Mouse (Mus musculus): ENCODE measurements around the gene Ly6g6c. TPM values are rescaled to one million over a fixed set of nuclear protein-coding genes. Genes with fewer than 3 reads are reported as not detected.

Ly6g6c gene
- total RNA-seq, 1 experiment from 2014 or later, result not detected

DNA sequence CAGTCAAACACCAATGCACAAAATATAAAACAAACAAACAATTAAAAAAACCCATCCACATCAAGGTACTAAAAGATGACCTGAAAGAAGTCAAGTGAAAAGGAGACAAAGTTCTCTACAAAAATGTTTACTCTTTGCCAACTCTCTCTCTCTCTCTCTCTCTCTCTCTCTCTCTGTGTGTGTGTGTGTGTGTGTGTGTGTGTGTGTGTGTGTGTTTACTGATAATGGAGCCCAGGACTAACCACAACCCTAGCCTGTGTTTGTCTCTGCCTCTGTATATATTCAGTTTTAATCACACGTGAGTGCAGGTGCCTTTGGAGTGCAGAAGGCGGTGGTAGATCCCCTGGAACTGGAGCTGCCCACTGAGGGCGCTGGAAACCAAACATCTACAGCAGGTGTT lies 8.1 kb upstream of the Ly6g6c start:
- no peak for DNase-seq

DNA sequence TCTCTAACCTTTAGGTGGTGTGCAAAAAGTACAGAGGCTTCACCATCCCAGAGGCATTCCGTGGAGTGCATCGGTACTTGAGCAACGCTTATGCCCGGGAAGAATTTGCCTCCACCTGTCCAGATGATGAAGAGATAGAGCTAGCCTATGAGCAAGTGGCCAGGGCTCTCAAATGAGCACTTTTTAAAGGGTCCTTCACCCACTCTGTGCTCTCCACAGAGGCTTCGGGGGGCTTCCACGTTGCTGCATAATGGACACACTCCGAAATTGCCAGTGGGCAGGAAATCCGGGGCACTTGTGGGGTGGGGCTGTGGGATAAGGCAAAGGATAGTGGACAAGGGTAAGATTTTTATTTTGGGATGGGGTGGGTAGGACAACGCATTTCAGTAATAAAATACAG lies 6.9 kb upstream of the Ly6g6c start:
- no peak for DNase-seq

DNA sequence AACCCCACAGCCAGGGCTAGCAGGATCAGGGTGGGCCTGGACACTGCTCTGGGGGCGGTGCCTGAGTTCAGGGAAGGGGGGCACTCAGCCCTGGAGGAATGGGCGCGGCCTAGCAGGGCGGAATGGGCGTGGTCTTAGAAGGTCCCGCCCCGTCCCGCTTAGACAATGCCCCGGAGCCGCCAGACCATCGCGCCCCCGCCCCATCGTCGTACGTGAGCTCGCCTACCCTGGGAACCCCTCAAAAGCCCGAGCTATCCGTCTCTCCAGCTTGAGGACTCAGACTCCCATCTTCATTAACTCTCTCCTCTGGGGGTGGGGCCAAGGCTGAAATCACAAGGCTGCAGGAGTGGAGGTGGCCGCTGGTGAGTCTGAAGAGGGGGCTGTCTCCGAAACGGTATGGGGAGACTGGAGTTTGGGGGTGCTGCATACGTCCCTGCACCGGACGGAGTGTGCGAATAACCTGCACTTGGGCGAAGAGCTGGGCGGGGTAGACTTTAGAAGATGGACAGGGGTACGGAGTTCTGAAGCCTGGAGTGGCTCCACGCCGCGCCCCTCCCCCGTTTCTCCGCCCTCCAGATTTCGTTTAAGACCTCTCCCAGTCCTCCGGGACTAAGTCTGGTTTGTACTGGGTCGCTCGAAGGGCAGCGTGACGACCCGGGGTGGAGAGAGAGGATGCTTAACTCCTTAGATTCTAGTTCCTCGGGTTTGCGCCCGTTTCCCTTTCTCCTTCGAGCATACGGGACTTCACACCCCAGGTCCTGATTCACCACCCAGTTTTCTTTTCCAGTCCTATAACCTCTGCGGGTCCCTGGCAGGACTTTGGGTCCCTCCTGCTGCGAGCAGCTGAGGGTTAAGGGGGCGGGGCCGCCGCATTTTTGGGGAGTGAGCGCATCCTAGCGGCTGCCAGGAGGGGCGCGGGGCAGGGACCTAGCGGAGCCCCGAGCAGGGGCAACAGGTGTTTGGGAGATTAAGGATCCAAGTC lies 6.0 kb upstream of the Ly6g6c start, which contains the start of gene Ddah2:
Gene Ddah2, plus strand, starts transcription at position 125 of the 982 bp plus-strand sequence.
- DNase-seq, result peak; percentile 91

DNA sequence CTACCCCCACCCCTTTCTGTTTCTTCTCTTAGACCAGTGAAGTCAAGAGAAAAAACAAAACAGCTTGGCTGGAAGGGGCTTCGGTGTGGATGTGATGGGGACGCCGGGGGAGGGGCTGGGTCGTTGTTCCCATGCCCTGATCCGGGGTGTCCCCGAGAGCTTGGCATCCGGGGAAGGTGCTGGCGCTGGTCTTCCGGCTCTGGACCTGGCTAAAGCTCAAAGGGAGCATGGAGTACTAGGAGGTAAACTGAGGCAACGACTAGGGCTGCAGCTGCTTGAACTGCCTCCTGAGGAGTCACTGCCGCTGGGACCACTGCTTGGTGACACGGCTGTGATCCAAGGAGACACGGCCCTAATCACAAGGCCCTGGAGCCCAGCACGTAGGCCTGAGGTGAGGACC lies 5.1 kb upstream of the Ly6g6c start:
- DNase-seq, result no peak

DNA sequence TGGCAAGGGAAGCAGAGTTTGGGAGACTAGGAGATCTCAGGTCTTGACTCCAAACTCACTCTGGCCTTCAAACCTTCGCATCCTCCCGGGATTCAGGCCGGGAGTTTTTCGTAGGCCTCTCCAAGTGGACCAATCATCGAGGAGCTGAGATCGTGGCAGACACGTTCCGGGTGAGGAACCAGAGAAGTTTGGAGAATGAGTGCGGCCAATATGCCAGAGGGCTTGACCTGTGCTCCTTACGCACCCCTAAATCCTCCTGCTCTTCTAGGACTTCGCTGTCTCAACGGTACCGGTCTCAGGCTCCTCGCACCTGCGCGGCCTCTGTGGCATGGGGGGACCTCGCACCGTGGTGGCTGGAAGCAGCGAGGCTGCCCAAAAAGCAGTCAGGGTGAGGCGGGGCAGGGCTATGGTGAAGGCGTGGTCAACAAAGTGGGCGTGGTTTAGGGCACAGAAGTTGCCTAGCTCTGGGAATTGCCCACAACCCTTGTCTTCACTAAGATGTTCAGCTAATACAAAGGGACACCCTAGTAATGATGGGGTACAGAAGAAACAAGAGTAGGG lies 4.4 kb upstream of the Ly6g6c start:
- DNase-seq, result peak; percentile 33

DNA sequence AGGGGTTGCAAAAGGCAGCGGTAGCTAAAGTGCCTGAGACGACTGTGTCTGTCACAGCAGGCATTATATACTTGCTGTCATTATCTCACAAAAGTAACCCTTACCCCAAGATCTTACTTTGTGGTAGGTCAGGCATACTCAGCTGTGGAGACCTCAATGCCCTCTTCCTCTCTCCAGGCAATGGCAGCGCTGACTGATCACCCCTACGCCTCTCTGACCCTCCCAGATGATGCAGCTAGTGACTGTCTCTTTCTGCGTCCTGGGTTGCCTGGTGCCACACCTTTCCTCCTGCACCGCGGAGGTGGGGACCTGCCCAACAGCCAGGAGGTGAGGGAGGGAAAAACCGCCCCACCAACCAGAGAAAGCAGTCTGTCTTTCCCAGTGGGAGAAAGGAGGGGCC lies 3.9 kb upstream of the Ly6g6c start:
- DNase-seq, result no peak

DNA sequence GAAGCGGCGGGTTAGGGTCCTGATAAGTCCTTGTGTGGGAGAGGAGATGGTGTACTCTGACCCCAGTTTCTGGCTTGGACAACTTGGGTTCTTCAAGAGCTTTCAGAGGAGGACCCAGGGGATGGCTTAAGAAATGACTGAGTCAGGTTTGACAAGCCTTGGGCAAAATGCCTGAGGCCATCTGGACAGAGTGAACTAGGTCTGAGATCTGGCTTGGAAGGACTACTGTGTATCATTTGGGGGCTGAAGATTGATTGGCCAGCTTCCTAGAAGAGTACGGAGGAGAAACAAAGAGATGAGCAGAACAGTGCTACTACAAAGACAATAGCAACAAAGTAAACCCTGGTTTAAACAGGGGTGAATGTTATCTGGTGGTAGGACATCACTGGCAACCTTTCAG lies 1.7 kb upstream of the Ly6g6c start:
- peak; percentile 36 for DNase-seq

DNA sequence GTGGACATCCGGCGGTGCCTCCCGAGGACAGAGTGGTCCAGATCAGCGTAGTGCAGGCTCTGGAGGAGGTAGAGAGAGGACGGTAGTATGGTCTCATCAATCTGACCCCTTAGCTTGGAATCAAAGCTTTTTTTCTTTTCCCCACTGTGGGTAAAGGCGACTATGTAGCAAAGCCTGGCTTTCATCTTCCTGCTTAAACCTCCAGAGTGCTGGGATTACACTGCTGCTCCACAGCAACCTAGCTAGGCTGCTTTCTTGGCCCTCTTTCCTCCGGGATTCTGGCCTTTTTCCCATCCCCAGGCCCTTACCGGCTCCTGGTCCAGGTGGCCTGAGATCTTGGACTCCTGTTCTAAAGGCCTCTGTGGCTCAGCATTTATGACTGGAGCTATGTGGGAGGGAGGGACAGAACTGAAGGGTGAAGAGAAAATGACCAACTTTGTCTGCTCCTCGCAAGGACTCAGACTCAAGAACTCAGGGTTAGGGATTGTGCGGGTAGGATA lies 760 bp upstream of the Ly6g6c start:
- DNase-seq, result no peak

DNA sequence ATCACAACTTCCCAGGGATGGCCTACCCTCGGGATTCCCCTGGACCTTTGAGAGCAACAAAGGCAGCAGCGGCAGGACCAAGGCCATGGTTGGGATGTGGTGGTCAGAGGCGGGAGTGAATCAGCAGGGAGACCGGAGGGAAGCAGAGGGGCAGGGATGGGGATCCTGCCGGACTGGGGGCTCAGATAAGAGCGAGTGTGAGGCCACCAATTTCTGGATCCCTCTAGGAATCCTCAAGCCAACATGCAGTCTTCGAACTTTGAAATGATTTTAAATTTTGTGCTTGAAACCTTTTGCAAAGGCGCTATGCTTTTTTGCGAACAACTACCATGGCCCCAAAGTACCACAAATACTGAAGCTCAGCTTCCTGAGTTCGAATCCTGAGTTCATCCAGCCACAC lies 896 bp downstream of the Ly6g6c start, which contains the start of gene Mpig6b:
Gene Mpig6b, minus strand, starts transcription at position 101 of the 400 bp plus-strand sequence.
- DNase-seq, result no peak

DNA sequence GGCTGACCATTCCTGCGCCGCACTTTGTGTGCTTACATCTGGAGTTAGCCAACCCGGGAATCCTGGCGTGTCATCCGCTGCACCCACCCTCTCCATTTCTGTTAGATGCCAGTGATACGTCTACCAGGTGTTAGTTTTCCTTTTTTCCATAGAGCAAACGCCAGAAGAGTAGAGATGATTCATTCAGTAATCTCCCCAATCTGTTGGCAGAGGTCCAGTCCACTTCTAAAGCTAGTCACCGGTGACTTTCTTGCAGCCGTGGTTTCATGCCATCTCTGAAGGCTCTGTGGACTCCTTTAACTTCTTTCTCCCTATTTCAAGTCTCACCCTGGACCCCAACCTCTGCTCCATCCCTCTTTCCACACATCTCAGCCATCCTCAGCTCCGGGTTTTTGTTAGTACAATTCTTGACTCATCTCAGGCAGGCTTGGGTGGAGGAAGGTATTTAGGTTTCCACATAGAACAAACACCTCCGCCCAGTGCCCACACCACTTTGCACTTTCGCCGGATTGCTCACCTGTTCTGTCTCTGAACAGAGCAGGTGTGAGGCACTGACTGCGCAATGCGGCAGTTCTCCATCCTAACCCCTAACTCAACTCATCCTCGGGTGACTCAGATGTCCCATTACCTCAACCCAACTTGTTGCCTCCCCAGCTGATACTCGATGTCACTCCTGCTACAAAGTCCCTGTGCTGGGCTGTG lies 3.2 kb downstream of the Ly6g6c start:
- no peak for DNase-seq

DNA sequence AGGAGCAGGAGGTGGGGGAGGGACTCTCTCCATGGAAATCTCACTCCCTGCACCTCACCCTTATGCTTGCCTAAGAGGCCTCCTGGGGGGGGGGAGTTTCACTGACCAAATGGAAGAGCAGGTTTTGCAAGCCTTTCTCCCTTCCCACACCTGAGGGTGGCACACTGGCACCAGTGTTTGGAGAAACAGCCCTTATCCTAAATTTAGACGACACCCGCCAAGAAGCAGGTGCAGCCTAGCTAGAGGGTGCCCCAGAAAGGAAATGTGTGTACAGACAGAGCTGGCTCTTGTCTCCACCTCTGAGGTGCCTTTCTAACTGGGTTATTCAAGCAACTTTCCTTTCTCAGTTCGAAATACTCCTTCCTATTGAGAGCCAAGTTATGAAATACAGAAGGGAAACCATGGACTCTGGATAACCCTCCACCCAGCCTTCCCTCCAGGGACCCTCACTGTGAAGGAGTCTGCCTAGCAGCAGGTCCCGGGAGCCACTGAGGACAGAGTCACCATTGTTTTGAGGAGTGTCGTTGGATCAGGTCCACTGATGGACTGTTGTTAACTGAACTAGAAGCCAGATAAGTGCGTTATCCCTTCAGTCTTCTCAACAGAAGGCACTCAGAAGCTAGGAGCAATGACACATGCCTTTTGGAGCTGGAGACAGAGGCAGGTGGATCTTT lies 5.5 kb downstream of the Ly6g6c start:
- DNase-seq, result no peak

DNA sequence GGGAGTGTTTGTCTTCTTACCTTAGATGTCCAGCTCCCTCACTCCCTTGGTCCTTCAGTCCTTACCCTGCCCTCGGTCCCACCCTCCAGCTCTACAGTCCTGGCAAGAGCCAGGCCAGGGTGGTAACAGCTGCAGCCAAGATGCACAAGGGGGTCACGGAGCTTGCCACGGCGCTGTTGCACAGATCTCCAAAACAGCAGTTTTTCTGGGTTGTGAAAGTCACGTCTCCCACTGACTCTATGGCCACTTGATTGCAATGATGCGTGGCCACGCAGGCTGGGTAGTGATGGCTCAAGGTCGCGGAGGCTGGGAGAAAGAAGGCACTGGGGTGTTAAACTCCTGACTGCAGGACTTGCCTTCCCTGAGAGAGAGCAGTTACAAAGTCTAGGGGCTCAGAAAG lies 6.3 kb downstream of the Ly6g6c start:
- DNase-seq, result no peak

DNA sequence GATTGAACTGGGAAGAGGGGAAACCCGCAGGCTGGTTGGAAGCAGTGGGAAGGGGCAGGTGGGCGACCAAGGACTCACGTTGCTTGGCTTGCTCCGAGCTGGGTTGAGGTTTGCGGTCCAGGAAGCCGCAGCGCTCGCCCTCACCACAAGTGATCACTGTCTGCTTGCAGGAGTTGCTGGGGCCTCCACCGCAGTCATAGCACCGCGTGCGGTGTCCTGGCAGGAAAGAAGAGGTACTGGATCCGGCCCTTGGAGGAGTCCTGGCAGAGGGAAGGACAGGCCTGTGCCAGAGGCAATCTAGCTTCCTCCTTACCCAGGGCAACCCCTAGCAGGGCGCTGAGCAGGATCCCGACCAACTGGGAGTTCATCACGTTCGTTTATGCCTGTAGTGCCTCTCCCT lies 8.9 kb downstream of the Ly6g6c start:
- DNase-seq, result no peak

DNA sequence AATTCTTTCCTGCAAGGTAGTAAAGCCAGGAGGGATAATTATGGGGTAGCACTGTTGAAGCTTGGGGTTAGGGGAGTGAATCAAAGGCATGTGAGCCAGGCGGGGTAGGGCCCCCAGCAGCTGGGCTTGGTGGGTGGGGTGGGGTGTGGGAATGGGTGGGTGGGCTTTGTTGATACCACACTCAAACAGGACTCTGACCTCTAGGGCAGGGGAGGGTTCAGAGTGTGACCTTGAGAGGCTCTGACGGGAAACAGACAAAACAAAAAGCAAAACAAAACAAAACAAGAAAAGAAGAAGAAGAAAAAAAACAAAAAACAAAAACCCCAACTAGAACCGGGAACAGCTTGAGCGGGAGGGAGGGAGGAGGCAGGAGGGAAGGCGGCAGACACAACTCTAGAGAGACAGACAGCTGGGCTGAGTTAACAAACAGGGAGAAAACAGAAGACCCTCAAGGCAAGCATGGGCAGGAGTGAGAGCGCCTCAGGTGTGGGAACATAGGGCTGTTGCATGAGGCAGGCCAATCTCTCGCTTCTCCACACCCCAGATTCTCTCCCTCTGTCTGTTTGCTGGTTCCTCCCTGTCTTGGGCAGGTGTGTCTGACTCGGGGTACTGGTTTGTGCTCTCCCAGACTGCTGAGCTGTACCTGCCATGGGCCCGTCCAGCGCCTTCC lies 11.5 kb downstream of the Ly6g6c start, which contains the start of gene Ly6g6e:
Gene Ly6g6e, plus strand, starts transcription at position 396 of the 670 bp plus-strand sequence.
- no peak for DNase-seq

DNA sequence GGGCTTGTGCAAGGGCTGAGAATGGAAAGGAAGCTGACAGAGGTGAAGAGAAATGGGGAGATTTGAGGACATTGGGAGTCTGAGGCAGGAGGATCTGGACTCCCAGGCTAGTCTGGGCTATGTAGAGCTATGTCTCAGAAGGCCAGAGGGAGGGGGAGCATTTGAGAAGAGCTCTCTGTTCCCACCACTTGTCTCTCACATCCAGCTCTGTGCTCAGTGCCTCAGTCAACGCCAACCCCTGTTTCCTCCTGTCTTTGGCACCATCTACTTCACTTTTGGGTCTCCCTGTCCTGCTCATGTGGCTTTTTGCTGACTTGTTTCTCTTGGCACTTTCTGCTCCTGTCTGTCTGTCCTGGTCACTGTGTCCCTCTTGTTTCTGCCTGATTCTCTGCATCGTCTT lies 12.1 kb downstream of the Ly6g6c start:
- no peak for DNase-seq

DNA sequence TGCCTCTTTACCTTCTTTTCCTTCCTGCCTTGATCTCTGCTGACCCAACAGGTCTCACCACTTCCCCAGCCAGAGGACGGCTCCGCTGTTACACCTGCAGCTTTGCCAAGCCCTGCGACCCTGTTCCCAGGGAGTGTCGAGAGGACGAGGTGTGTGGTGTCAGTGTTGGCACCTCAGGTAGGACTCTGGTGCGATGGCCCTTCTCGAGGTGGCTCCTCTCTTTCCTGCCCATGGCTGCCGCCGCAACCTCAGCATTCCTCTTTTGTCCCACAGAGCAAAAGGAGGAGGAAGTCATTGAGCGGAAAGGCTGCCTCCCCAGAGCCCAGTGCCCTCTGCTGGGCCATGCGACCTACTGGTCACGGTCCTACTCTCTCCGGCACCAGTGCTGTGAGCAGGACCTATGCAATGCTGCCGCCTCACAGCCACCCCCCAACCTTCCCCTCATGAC lies 12.6 kb downstream of the Ly6g6c start, which contains the start of gene Ly6g6d:
Gene Ly6g6d, minus strand, starts transcription at position 280 of the 448 bp plus-strand sequence.
- peak; percentile 69 for DNase-seq

DNA sequence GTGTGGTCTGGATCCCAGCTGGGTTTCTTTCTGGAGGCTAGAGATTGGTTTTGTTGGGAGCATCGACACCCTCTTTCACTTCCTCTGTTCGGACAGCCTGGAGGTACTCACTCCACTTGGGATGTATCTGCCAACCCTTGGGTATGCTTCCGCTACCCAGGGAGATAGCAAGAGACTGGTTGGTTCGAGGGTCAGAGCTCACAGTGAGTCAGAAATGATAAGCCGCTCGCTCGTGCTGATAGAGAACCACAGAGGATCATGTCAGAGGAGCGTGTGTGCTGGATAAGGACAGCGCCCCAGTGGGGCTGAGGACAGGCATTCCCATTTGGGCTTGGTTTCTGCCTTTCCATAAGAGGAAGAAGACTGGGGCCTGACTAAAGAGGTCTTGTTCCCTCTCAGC lies 14.6 kb downstream of the Ly6g6c start:
- DNase-seq, result no peak

DNA sequence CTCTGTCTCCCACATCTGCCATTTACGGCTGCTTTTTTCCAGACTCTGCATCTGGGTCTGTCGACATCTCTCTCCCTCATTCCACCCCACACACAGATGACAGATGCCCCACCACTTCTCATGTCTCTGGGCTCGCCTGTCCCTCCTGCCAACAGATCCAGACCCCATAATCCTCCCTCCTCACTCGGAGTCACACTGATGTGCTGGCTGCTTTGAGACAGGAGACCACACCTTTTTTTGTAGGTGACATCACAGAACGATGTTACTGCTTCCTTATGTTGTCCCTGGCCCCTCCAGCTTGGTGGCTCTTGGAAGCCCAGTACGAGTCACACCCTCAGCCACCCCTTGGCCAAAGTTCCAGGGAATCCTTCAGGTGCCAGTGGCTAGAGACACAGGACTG lies 15.1 kb downstream of the Ly6g6c start:
- DNase-seq, result no peak

DNA sequence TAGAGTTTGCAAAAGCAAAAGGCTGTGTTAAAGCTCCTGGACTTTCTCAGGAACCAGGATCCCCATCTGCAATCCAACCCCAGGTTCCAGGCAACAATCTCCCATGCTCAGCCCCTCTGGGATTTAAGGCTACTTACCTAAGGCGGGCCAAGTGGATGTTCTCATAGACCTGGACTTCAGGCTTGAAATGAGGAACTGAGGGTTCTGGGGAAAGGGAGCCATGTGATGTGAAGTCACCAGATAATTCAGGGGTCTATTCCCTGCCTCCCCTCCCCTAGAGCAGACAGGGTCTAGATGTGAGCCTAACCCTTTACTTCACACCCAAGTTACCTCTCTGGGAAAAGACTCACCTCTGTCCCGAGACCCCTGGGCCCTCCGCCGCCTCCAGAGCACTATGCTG lies 15.5 kb downstream of the Ly6g6c start:
- DNase-seq, result no peak

DNA sequence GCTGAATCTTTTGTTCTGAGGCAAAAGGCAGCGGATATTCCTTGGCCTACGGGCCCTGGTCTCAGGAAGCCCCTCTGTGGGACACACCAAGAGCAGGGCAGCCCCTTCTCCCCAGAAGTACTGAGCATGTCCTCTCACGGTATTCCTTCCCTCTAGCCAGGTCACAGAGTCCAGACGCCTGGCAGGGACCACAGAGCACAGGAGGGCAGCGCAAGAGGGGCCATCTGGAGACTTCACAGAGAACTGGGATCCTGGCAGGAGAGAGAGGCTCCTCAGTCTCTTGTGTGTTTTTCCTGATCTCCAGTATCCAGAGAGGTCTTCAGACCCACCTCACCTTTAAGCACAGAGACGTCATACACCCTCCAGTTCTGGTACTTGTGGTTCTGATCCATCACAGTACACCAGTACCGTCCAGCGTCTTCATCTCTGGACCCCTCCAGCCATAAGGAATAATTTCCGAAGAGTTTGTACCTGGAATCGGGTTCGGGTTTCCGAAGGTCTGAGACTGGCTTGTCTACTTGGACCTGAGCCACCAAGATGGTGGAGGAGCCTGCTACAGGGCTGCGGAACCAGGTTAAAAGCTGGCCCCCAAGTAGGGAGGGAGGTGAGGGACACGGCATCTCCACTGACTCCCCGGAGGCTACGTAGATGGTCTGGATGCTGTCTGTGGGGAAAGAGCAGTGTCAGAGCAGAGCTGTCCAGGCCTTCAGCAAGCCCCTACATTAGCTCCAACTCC lies 17.8 kb downstream of the Ly6g6c start:
- no peak for DNase-seq
